Mouse (Mus musculus): ENCODE data around the gene Clca4a. TPM values are rescaled to one million over a fixed set of nuclear protein-coding genes. Genes with fewer than 3 reads are reported as not detected.

Gene Clca4a
- polyA plus RNA-seq, 2 experiments = not detected

DNA sequence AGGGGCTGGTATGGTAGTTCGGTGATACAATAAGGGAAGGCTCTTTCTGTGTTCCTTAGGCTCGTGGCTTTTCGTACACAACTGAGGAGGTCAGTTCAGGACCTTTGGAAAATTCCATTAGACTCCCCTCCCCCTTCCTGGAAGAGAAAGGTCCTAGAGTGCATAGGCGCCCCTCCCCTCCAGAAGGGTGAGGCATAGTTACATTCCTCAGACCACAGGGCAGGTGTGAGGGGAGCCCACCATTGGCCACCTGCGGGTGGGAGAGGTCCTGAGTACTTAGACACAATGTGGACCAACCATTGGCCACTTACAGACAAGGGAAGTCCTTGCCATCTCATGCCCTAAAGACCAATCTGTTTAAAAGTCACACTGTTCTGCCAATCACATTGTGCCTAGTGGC, 11.0 kb upstream of the Clca4a start:
- no peak for ATAC-seq (ENCODE audit: low FRiP score, low read depth)
- H3K4me3 ChIP-seq (replicated peaks; ENCODE audit: low read length) = no peak overlapping the region
- no peak for DNase-seq (ENCODE audit: low spot score)
- no peak overlapping the region for H3K9ac ChIP-seq (ENCODE audit: low read depth, low read length, severe bottlenecking)
- no peak overlapping the region for H3K27ac ChIP-seq (replicated peaks; ENCODE audit: low read depth, low read length)
- H3K4me1 ChIP-seq (ENCODE audit: control insufficient read depth, insufficient read depth, low read length) = no peaks in the 10 kb centered on the region
- no peaks in the 10 kb centered on the region for H3K36me3 ChIP-seq (ENCODE audit: control insufficient read depth, insufficient read depth, low read length)
- no peaks in the 10 kb centered on the region for H3K9me3 ChIP-seq (ENCODE audit: control insufficient read depth, low read length)
- no peaks in the 10 kb centered on the region for H3K27me3 ChIP-seq (ENCODE audit: control insufficient read depth, insufficient read depth, low read length)
- TF ChIP-seq POLR2A (IDR thresholded peaks at IDR 0.05; ENCODE audit: borderline replicate concordance, extremely low read depth, insufficient read depth, insufficient read length) = no peak
- no peak overlapping the region for H3K4me2 ChIP-seq (replicated peaks; ENCODE audit: low read depth, low read length, severe bottlenecking)
- 78% methylated on average over 5 of the region's 5 CpGs for WGBS

DNA sequence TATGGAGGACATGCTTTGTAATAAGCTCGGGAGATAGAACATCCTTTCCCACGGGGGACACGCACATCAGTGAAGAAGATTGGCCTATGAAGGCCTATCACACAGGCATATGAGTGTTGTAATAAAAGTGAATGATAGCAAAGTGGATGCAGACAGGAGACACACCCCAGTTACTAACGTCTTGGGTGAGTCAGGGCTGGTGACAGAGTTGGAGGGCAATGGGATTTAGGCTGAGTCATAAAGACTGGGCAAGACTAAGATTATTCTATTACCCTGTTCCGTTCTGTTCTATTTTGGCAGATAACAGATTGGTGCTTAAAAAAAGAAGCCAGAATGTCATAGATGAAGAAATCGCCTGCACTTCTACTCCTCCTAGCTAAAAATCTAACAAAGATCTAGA, 5.7 kb upstream of the Clca4a start:
- Histone ChIP-seq H3K4me2 (replicated peaks; ENCODE audit: low read depth, low read length, severe bottlenecking) (no peak overlapping the region), H3K4me3 (replicated peaks; ENCODE audit: low read length) (no peak overlapping the region), H3K9ac (ENCODE audit: low read depth, low read length, severe bottlenecking) (no peak overlapping the region), H3K4me1 (ENCODE audit: control insufficient read depth, insufficient read depth, low read length) (no peaks in the 10 kb centered on the region), H3K27me3 (ENCODE audit: control insufficient read depth, insufficient read depth, low read length) (no peaks in the 10 kb centered on the region), H3K9me3 (ENCODE audit: control insufficient read depth, low read length) (no peaks in the 10 kb centered on the region), H3K27ac (replicated peaks; ENCODE audit: low read depth, low read length) (no peak overlapping the region), H3K36me3 (ENCODE audit: control insufficient read depth, insufficient read depth, low read length) (no peaks in the 10 kb centered on the region)
- DNase-seq (ENCODE audit: low spot score) (no peak), ATAC-seq (ENCODE audit: low FRiP score, low read depth) (no peak)
- no peak for TF ChIP-seq POLR2A (IDR thresholded peaks at IDR 0.05; ENCODE audit: borderline replicate concordance, extremely low read depth, insufficient read depth, insufficient read length)
- 79% methylated on average over 6 of the region's 6 CpGs for WGBS

DNA sequence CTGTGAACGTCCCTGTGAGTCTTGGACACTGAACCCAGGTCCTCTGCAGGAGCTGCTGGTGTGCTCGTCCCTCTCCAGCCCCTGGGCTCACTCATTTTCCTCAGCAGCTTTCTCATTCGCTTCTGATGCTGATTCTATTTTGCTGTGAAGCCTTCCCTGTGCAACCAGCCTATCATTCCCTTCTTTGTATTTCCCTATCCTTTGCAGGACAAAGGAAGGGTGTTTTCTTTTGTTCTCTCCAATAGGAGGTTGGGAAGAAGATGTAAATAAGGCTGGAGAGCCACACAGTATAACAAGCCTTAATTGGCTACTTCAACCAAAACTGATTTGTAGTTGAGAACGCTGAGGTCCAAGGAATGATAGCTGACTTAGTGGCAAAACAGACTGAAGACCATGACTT, 2.8 kb upstream of the Clca4a start:
- H3K4me2 ChIP-seq (replicated peaks; ENCODE audit: low read depth, low read length, severe bottlenecking) = no peak overlapping the region
- no peak for TF ChIP-seq POLR2A (IDR thresholded peaks at IDR 0.05; ENCODE audit: borderline replicate concordance, extremely low read depth, insufficient read depth, insufficient read length)
- 52% methylated on average over 4 of the region's 4 CpGs for WGBS
- no peak overlapping the region for H3K27ac ChIP-seq (replicated peaks; ENCODE audit: low read depth, low read length)
- H3K9me3 ChIP-seq (ENCODE audit: control insufficient read depth, low read length) = no peaks in the 10 kb centered on the region
- H3K4me3 ChIP-seq (replicated peaks; ENCODE audit: low read length) = no peak overlapping the region
- no peak for DNase-seq (ENCODE audit: low spot score)
- no peak overlapping the region for H3K9ac ChIP-seq (ENCODE audit: low read depth, low read length, severe bottlenecking)
- ATAC-seq (ENCODE audit: low FRiP score, low read depth) = no peak
- H3K27me3 ChIP-seq (ENCODE audit: control insufficient read depth, insufficient read depth, low read length) = no peaks in the 10 kb centered on the region
- no peaks in the 10 kb centered on the region for H3K4me1 ChIP-seq (ENCODE audit: control insufficient read depth, insufficient read depth, low read length)
- H3K36me3 ChIP-seq (ENCODE audit: control insufficient read depth, insufficient read depth, low read length) = no peaks in the 10 kb centered on the region

DNA sequence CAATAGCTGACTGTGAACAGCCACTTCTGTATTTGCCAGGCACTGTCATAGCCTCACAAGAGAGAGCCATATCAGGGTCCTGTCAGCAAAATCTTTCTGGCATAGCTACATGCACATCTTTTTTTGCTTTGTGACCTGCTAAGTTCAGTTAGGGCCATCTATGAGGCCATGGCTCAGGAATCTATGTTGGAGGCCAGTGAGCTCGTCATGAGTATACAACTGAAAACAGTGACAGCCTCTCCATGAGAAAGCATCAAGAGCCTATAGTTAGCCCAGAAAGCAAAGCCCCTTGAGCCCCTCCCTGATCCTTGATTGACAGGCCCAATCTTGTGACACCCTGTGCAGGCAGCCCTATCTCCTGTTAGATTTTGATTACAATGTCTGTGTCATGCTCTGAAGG, 1.2 kb upstream of the Clca4a start:
- no peaks in the 10 kb centered on the region for H3K4me1 ChIP-seq (ENCODE audit: control insufficient read depth, insufficient read depth, low read length)
- no peak for TF ChIP-seq POLR2A (IDR thresholded peaks at IDR 0.05; ENCODE audit: borderline replicate concordance, extremely low read depth, insufficient read depth, insufficient read length)
- no peak for DNase-seq (ENCODE audit: low spot score)
- no peak overlapping the region for H3K27ac ChIP-seq (replicated peaks; ENCODE audit: low read depth, low read length)
- H3K4me2 ChIP-seq (replicated peaks; ENCODE audit: low read depth, low read length, severe bottlenecking) = no peak overlapping the region
- WGBS = 62% methylated on average over 1 of the region's 1 CpGs
- ATAC-seq (ENCODE audit: low FRiP score, low read depth) = no peak
- no peak overlapping the region for H3K9ac ChIP-seq (ENCODE audit: low read depth, low read length, severe bottlenecking)
- no peaks in the 10 kb centered on the region for H3K9me3 ChIP-seq (ENCODE audit: control insufficient read depth, low read length)
- no peaks in the 10 kb centered on the region for H3K27me3 ChIP-seq (ENCODE audit: control insufficient read depth, insufficient read depth, low read length)
- no peaks in the 10 kb centered on the region for H3K36me3 ChIP-seq (ENCODE audit: control insufficient read depth, insufficient read depth, low read length)
- no peak overlapping the region for H3K4me3 ChIP-seq (replicated peaks; ENCODE audit: low read length)

DNA sequence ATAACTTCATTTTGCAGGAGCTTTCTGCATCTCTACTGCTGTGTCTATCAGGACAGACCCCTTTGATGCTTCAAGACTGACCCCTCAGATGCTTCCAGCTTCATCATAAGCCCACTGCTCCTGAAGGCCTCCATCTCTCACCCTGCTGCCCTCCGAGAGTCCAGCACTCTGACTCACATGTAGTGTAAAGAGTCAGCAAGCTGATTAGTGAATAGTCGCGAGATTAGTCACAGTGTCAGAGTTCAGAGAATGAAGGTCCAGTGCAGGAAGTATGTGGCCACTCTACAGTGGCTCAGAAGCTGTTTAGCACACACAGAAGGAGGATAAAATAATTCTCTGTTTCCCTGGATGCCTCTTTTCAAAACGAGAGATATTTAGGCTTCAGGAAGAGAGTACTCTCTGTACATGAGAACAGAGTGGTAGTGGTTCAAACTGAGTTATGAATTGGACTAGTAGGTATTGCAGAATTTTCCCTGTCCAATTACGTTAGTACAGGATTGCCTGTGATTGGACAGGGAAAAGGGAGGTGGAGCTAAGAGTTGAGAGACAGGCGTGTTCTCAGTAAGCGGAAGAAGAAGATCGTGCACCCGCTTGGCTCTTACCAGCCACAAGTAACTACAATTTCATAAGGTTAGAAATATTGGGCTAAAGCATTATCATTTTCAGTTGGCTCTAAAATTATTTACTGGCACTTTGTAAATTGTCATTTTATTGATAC, 3.1 kb downstream of the Clca4a start:
- ATAC-seq (ENCODE audit: low FRiP score, low read depth) (no peak), DNase-seq (ENCODE audit: low spot score) (no peak)
- no peaks in the 10 kb centered on the region for H3K36me3 ChIP-seq (ENCODE audit: control insufficient read depth, insufficient read depth, low read length)
- TF ChIP-seq POLR2A (IDR thresholded peaks at IDR 0.05; ENCODE audit: borderline replicate concordance, extremely low read depth, insufficient read depth, insufficient read length) = no peak
- no peak overlapping the region for H3K4me2 ChIP-seq (replicated peaks; ENCODE audit: low read depth, low read length, severe bottlenecking)
- H3K4me1 ChIP-seq (ENCODE audit: control insufficient read depth, insufficient read depth, low read length) = no peaks in the 10 kb centered on the region
- no peaks in the 10 kb centered on the region for H3K27me3 ChIP-seq (ENCODE audit: control insufficient read depth, insufficient read depth, low read length)
- WGBS = 85% methylated on average over 9 of the region's 9 CpGs
- no peak overlapping the region for H3K4me3 ChIP-seq (replicated peaks; ENCODE audit: low read length)
- H3K27ac ChIP-seq (replicated peaks; ENCODE audit: low read depth, low read length) = no peak overlapping the region
- no peak overlapping the region for H3K9ac ChIP-seq (ENCODE audit: low read depth, low read length, severe bottlenecking)
- H3K9me3 ChIP-seq (ENCODE audit: control insufficient read depth, low read length) = no peaks in the 10 kb centered on the region
